In genomic region chr7:66966541-66967205, GRCm38 (mm10) we compare ENCODE assay signal across 8 mouse cellular contexts.
A peak's percentile ranks its signal among the peaks of the same experiment; 100 is the strongest.
DNase-seq lines count a peak whose midpoint lies in the region; ATAC-seq lines count a peak whose summit lies in the region.
"Had no signal": no experiment of that assay in that cellular context is flagged by ENCODE, and none has a peak within 500 bp of the region (broad histone marks: within the 10 kb centered on the region; RNA-seq: fewer than 3 reads in every experiment).

No protein-coding gene starts in this region.

- H3K4me3 ChIP-seq in lung, embryonic 15.5 days, result no peak overlapping the region
- H3K4me3 ChIP-seq in forebrain, embryonic 14.5 days (ENCODE audit: low read depth, low read length), result no peak overlapping the region
- H3K4me3 ChIP-seq in limb, embryonic 13.5 days, result no peak overlapping the region
- no peak overlapping the region for H3K4me3 ChIP-seq in stomach, embryonic 15.5 days (replicated peaks)

- no peaks in the 10 kb centered on the region for H3K27me3 ChIP-seq in lung, embryonic 15.5 days
- H3K27me3 ChIP-seq in forebrain, embryonic 14.5 days (replicated peaks; ENCODE audit: control insufficient read depth, insufficient read depth, low read length), result no peaks in the 10 kb centered on the region
- H3K27me3 ChIP-seq in limb, embryonic 13.5 days, result no peaks in the 10 kb centered on the region
- no peaks in the 10 kb centered on the region for H3K27me3 ChIP-seq in stomach, embryonic 15.5 days (replicated peaks)

- 42% methylated on average over 6 of the region's 6 CpGs for WGBS in lung, embryonic 15.5 days
- 61% methylated on average over 6 of the region's 6 CpGs for WGBS in forebrain, embryonic 14.5 days
- 25% methylated on average over 6 of the region's 6 CpGs for WGBS in limb, embryonic 13.5 days
- 51% methylated on average over 6 of the region's 6 CpGs for WGBS in stomach, embryonic 15.5 days

- no peak overlapping the region for H3K9ac ChIP-seq in lung, embryonic 15.5 days
- no peak overlapping the region for H3K9ac ChIP-seq in forebrain, embryonic 14.5 days (ENCODE audit: low read length)
- H3K9ac ChIP-seq in limb, embryonic 13.5 days, result no peak overlapping the region
- H3K9ac ChIP-seq in stomach, embryonic 15.5 days, result no peak overlapping the region

- ATAC-seq in lung, embryonic 15.5 days (ENCODE audit: borderline replicate concordance, extremely low read depth, low FRiP score, low TSS enrichment), result peak; percentile 78
- ATAC-seq in forebrain, embryonic 14.5 days, result peak; percentile 55; the same call in 1 of the 2 replicates
- ATAC-seq in limb, embryonic 13.5 days (ENCODE audit: low FRiP score, low read depth), result peak; percentile 65
- ATAC-seq in stomach, embryonic 15.5 days (ENCODE audit: insufficient read depth, low FRiP score, low read depth), result no peak; the same call in 1 of the 2 replicates

- peak overlapping the region; percentile 79 for H3K27ac ChIP-seq in lung, embryonic 15.5 days
- H3K27ac ChIP-seq in forebrain, embryonic 14.5 days (ENCODE audit: low read depth, low read length), result no peak overlapping the region
- peak overlapping the region; percentile 63 for H3K27ac ChIP-seq in limb, embryonic 13.5 days
- peak overlapping the region; percentile 16; the same call in 1 of the 2 replicates for H3K27ac ChIP-seq in stomach, embryonic 15.5 days

- no peak for DNase-seq in lung, postnatal 4 days
- DNase-seq in forebrain, embryonic 14.5 days (ENCODE audit: low spot score), result peak; percentile 48
- no peak for DNase-seq in c-Kit-positive CD71-positive TER-119-positive erythroid progenitor cells, embryonic 14.5 days (ENCODE audit: low spot score)
- no peak for DNase-seq in left cerebral cortex, postnatal 36 days (ENCODE audit: low spot score in 2 of 2)
- DNase-seq: lung, postnatal 10 days had no signal

- H3K36me3 ChIP-seq in lung, embryonic 15.5 days, result no peaks in the 10 kb centered on the region
- no peaks in the 10 kb centered on the region for H3K36me3 ChIP-seq in forebrain, embryonic 14.5 days (ENCODE audit: control insufficient read depth, insufficient read depth, low read length)
- no peaks in the 10 kb centered on the region for H3K36me3 ChIP-seq in limb, embryonic 13.5 days
- no peaks in the 10 kb centered on the region for H3K36me3 ChIP-seq in stomach, embryonic 15.5 days

- H3K4me2 ChIP-seq in lung, embryonic 15.5 days, result no peak overlapping the region
- H3K4me2 ChIP-seq in forebrain, embryonic 14.5 days (ENCODE audit: low read length), result no peak overlapping the region
- H3K4me2 ChIP-seq in limb, embryonic 13.5 days (replicated peaks), result no peak overlapping the region
- no peak overlapping the region for H3K4me2 ChIP-seq in stomach, embryonic 15.5 days

- no peaks in the 10 kb centered on the region for H3K9me3 ChIP-seq in lung, embryonic 15.5 days
- H3K9me3 ChIP-seq in forebrain, embryonic 14.5 days (replicated peaks; ENCODE audit: control insufficient read depth, low read length), result no peaks in the 10 kb centered on the region
- no peaks in the 10 kb centered on the region for H3K9me3 ChIP-seq in limb, embryonic 13.5 days
- no peaks in the 10 kb centered on the region for H3K9me3 ChIP-seq in stomach, embryonic 15.5 days

- peaks cover 51% of the 10 kb centered on the region for H3K4me1 ChIP-seq in lung, embryonic 15.5 days
- peaks cover 3% of the 10 kb centered on the region; the same call in 1 of the 2 replicates for H3K4me1 ChIP-seq in forebrain, embryonic 14.5 days (ENCODE audit: control insufficient read depth, insufficient read depth, low read length)
- peaks cover 74% of the 10 kb centered on the region for H3K4me1 ChIP-seq in limb, embryonic 13.5 days
- H3K4me1 ChIP-seq in stomach, embryonic 15.5 days, result peaks cover 5% of the 10 kb centered on the region; the same call in 1 of the 2 replicates

- intact Hi-C loops in left cerebral cortex, postnatal 36 days (cut with DNase I), result no loop called here
